Mouse (Mus musculus): ENCODE measurements around the gene Cmtm3.
"Not testable (repeated sequence)": the region's sequence is repeated elsewhere in the genome, so short reads cannot be mapped to it uniquely, and the experiment has no call there.

Cmtm3 gene

DNA sequence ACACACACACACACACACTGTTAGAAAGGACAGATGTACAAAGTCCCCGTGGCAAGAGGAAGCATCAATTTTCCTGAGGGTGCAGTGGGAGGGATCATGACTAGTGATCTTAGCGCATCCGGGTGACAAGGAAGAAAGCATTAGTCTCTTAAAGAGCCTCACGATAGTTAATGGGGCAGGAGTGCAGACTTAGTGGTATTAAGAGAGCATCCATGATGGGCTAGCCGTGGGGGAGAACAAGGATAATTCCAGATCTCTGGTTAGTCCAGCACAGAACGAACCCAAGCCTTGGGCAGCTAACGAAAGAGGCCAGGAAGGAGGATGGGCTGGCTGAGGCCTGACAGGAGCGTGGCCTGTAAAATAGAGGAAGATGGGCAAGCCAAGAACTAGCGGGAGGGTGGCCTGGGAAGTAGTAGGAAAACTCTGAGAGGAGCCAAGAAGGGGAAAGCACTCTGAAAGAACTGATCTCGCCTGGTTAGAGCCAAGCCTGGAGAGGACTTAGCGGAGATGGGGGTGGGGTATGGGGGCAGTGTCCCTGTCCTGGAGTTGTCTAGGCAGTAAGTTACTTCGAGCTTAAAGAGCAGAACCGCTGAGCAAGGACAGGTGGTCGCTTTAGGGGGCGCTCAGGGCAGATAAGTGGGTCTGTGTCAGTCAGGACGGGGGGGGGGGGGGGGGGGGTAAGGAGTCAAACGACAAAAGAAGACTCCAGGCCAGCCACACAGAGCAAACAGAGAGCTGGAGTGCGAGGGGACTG lies at the start of gene Cmtm3:
Gene Cmtm3 (plus strand): TSS at position 182 of the 754 bp plus-strand sequence.
- no peak for DNase-seq (ENCODE audit: low read depth, low spot score)

DNA sequence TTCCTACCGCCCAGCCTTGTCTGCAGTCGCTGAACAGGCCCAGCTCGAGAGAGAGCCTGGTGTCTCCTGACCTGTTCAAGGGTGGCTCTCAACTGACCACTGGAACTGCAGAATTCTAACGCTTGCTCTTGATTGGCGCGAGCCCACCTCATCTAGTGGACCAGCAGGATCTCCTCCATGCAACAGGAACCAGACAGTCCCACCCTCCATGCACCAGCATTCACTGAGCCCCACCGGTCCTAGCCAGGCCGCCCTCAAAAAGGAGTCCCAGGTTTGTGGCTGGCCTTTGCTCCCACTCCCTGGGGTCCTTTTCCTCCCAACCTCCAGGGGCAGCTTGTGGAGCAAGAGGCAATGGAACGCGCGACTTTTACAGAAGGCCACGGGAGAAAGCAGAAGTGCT lies 46.1 kb upstream of the Cmtm3 start, which contains the start of gene Cmtm2a:
Gene Cmtm2a (minus strand): TSS at position 101 of the 400 bp plus-strand sequence.
- not testable (repeated sequence) for DNase-seq (ENCODE audit: low read depth, low spot score)

GRCm38 (mm10) chr8:104294396-104294795 lies 44.8 kb upstream of the Cmtm3 start:
- no peak for DNase-seq (ENCODE audit: low read depth, low spot score)

DNA sequence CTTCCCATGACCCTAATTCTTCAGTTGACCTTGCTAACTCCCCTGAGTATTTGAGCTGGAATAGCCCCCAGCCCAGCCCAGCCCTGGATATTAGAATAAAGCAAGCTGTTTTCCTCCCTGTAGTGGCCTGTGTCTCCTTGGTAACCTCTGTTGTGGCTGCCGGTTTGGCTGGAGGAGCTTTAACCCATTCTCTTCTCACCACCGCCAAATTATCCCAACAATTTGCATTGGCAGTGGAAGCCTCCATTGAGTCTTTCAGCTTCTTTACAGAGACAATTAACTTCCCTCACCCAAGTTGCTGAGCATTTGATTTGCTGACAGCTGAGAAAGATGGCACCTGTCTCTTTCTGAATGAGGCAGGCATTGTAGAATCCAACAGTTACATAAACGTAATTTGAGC lies 37.6 kb upstream of the Cmtm3 start:
- not testable (repeated sequence) for DNase-seq (ENCODE audit: low read depth, low spot score)

GRCm38 (mm10) chr8:104302536-104302935 lies 36.7 kb upstream of the Cmtm3 start:
- DNase-seq (ENCODE audit: low read depth, low spot score): not testable (repeated sequence)

DNA sequence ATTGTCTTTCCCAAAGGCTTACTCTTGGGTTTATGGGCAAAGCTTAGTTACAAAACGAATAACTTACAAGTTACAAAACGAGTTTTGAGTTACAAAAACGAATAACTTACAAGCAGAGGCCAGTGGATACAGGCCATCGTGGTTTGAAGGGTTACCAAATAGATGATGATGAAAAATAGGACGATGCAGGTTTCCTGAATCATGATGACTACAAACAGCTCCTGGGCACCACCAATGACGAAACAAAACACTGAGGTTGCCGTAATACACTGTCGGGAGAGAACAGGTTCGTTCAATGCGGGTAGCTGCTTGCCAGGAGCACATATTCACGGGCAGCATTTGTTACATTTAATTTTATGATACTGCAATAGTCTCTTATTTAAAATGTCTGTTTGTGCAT lies 34.2 kb upstream of the Cmtm3 start:
- no peak for DNase-seq (ENCODE audit: low read depth, low spot score)

GRCm38 (mm10) chr8:104308341-104308740 lies 30.9 kb upstream of the Cmtm3 start:
- DNase-seq (ENCODE audit: low read depth, low spot score): not testable (repeated sequence)

DNA sequence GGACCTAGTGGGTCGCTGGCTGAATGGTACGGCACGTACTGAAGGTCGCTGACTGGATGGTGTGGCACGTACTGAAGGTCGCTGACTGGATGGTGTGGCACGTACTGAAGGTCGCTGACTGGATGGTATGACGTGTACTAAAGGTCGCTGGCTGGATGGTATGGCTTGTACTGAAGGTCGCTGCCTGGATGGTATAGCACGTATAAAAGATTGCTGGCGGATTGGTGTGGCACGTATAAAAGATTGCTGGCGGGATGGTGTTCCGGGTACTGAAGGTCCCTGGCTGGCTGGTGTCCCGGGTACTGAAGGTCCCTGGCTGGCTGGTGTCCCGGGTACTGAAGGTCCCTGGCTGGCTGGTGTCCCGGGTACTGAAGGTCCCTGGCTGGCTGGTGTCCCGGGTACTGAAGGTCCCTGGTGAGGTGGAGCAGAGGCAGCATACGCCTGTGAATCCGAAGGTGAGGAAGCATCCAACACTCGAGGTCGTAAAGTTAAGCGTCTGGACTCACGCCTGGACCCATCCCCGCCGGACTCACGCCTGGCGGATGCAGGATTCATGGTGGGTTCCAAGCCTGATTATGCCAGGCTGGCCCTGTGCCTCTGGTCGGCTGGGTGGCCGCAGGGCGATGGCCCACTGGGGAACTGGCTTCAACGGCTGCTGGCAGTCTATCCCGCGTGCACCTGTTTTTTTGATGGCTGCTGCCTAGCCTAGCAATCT lies 29.6 kb upstream of the Cmtm3 start, which contains the start of the genes Gm45711 and Cmtm1:
Gene Gm45711 (minus strand): TSS at position 641 of the 715 bp plus-strand sequence.
Gene Cmtm1 (minus strand): TSS at position 705 of the 715 bp plus-strand sequence.
- DNase-seq (ENCODE audit: low read depth, low spot score): not testable (repeated sequence)

GRCm38 (mm10) chr8:104312023-104312422 lies 27.2 kb upstream of the Cmtm3 start:
- not testable (repeated sequence) for DNase-seq (ENCODE audit: low read depth, low spot score)

GRCm38 (mm10) chr8:104313311-104313710 lies 25.9 kb upstream of the Cmtm3 start:
- no peak for DNase-seq (ENCODE audit: low read depth, low spot score)

- DNase-seq (ENCODE audit: low read depth, low spot score): not testable (repeated sequence)
Measured at GRCm38 (mm10) chr8:104321267-104321666, 17.9 kb upstream of the Cmtm3 start, which contains the start of gene Gm11020. Gene Gm11020 (plus strand): TSS chr8:104321567.

- not testable (repeated sequence) for DNase-seq (ENCODE audit: low read depth, low spot score)
Measured at GRCm38 (mm10) chr8:104321930-104322329, 17.3 kb upstream of the Cmtm3 start, which contains the start of gene Cmtm2b. Gene Cmtm2b (plus strand): TSS chr8:104322230.

DNA sequence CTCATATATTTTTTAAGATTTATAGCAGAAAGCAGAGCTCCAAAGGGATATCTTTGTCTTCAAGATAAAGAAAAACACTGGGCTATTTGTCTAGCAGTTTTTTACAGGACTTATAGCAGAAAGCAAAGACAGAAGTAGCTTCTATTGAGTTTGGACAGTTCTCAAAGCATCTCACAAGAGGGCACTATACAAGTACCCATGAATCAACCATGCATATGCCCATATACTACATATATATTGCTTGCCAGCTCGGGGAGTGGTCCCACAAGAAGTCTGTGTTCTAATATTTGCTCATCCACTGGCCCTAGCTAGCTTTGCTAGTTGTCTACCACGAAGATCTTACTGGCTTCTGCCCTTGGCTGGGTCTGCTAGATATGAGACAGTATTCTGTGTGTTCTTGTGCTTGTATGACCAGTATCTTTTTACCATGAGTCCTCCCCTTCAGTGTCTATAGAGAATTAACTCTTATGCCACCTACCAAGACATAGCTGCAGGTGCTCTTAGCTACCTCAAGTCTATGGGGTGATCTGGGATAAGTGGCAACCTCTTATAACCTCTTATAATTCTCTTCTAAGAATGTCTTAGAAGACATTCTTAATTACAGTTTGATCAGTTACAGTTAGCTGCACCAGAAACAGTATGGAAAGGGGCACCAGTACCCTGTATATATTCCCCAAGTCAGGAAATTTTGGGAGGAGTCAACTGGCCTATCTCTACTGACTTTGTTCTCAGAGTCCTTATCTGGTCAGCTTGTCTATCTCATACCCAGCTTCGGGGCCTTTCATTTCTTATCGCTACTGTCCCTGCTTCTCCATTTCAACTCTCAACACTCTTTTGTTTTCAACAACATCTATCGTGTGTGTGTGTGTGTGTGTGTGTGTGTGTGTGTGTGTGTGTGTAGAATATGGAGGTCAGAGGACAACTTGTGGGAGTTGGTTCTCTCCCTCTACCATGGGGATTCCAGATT lies 6.3 kb upstream of the Cmtm3 start:
- no peak for DNase-seq (ENCODE audit: low read depth, low spot score)

GRCm38 (mm10) chr8:104333786-104334185 lies 5.4 kb upstream of the Cmtm3 start:
- DNase-seq (ENCODE audit: low read depth, low spot score): no peak

GRCm38 (mm10) chr8:104334196-104334595 lies 5.0 kb upstream of the Cmtm3 start:
- DNase-seq (ENCODE audit: low read depth, low spot score): no peak

DNA sequence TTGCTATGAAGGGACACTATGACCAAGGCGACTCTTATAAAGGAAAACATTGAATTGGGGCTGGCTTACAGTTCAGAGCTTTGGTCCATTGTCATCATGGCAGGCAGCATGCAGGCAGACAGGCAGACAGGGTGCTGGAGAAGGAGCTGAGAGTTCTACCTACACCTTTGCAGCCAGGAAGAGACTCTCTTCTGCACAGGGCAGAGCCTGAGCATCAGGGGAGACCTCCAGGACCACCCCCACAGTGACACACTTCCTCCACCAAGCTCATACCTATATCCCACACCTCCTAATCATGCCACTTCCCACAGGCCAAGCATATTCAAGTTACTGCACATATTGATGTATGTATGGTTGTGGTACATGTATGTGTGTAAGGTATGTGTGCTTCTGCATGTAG lies 2.4 kb upstream of the Cmtm3 start:
- DNase-seq (ENCODE audit: low read depth, low spot score): no peak

- DNase-seq (ENCODE audit: low read depth, low spot score): no peak
Measured at GRCm38 (mm10) chr8:104337890-104338289, 1.3 kb upstream of the Cmtm3 start.

GRCm38 (mm10) chr8:104339983-104340232 lies 698 bp downstream of the Cmtm3 start:
- DNase-seq (ENCODE audit: low read depth, low spot score): no peak

DNA sequence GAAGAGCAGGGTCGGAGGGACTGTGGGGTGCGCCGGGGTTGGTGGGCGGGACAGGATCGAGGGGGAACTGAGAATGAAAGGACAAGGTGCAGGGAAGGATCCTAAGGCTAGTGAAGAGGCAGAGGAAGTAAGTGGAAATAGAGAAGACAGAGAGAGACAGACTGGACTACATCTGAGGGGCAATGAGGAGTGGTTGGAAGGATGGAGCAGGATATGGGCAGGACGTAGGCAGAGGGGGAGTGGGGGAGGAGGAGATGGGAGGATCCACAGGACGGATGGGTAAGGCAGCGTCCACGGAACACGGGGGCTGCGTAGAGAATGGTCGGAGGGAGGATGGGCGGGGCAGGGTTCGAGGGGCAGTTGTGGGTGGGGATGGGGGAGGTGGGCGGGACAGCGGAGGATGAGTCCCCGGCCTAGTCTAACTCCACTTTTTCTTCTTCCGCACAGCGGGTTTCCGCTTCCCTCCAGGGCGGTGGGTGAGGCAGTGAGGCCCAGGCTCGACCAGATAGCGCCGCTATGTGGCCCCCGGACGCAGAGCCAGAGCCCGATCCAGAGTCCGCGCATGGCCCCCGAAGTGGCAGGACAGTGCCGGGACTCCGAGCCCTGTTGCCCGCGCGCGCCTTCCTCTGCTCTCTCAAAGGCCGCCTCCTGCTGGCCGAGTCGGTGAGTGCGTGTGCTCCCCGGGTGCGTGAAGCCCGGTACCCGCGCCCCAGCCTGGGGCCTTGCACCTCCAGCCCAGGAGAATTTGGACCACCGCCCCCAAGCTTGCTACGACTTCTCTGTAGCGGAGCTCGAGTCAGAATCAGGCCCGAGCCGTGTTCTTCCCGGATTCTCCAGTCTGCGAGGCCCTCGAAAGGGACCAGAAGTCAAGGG lies 1.3 kb downstream of the Cmtm3 start:
- peak; percentile 63 for DNase-seq (ENCODE audit: low read depth, low spot score)

DNA sequence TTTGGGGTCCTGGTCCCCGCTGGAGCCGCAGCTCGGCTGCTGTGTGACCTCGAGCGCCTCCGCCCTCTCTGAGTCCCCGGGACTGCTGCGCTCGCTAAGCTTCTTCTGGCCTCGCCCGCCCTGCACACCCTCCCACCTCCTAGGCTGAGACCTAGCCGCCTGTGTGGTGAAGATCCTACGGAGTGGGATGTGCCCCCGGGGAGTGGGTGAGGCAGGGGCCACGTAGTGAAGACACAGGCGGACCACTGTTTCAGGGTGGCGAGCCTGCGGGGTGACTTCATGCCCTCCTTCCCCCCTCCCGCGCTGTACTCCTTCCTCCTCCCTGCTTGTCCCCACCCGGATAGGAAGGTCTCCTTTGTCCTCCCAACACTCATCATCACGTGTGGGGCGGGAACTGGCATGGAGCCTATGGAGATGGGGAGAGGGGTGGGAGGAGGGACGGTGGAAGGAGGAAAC lies 1.9 kb downstream of the Cmtm3 start:
- DNase-seq (ENCODE audit: low read depth, low spot score): peak; percentile 57
